Mouse (Mus musculus): ENCODE measurements at regions not wholly inside any gene's neighbourhood (a gene's known extent, or its start where the extent isn't known, plus 50 kb on each side); places are given as distances from the start of the nearest gene placed in this dataset.

GRCm38 (mm10) chr13:31477171-31477867 is 78.6 kb upstream of the Foxq1 start:
- DNase-seq (ENCODE audit: low spot score) = no peak
- Histone ChIP-seq H3K4me3 (ENCODE audit: low read depth, low read length) (no peak overlapping the region), H3K4me2 (ENCODE audit: low read depth, low read length) (no peak overlapping the region)

GRCm38 (mm10) chr13:31481105-31481844 is 74.7 kb upstream of the Foxq1 start:
- Histone ChIP-seq H3K9ac (replicated peaks; ENCODE audit: low read length) (no peak overlapping the region), H3K9me3 (replicated peaks; ENCODE audit: control insufficient read depth, low read length) (no peaks in the 10 kb centered on the region), H3K4me1 (ENCODE audit: control insufficient read depth, insufficient read depth, low read length) (no peaks in the 10 kb centered on the region), H3K27me3 (ENCODE audit: control insufficient read depth, insufficient read depth, low read length) (no peaks in the 10 kb centered on the region), H3K4me2 (ENCODE audit: low read depth, low read length) (no peak overlapping the region), H3K27ac (replicated peaks; ENCODE audit: low read depth, low read length) (no peak overlapping the region), H3K4me3 (ENCODE audit: low read depth, low read length) (no peak overlapping the region), H3K36me3 (replicated peaks; ENCODE audit: control insufficient read depth, insufficient read depth, low read depth, low read length) (no peaks in the 10 kb centered on the region)
- WGBS = 78% methylated on average over 7 of the region's 7 CpGs
- ATAC-seq (replicated peaks; ENCODE audit: insufficient number of reproducible peaks, low FRiP score, low TSS enrichment, low read depth) = no peak
- no peak for DNase-seq (ENCODE audit: low spot score)

More at GRCm38 (mm10) chr13:31477171-31477867, 78.6 kb upstream of the Foxq1 start:
- Histone ChIP-seq H3K4me1 (ENCODE audit: control insufficient read depth, insufficient read depth, low read length) (no peaks in the 10 kb centered on the region), H3K9ac (replicated peaks; ENCODE audit: low read length) (no peak overlapping the region), H3K27me3 (ENCODE audit: control insufficient read depth, insufficient read depth, low read length) (no peaks in the 10 kb centered on the region), H3K9me3 (replicated peaks; ENCODE audit: control insufficient read depth, low read length) (no peaks in the 10 kb centered on the region), H3K36me3 (replicated peaks; ENCODE audit: control insufficient read depth, insufficient read depth, low read depth, low read length) (no peaks in the 10 kb centered on the region), H3K27ac (replicated peaks; ENCODE audit: low read depth, low read length) (no peak overlapping the region)
- 42% methylated on average over 1 of the region's 1 CpGs for WGBS
- ATAC-seq (replicated peaks; ENCODE audit: insufficient number of reproducible peaks, low FRiP score, low TSS enrichment, low read depth) = no peak

- H3K27me3 ChIP-seq (ENCODE audit: control insufficient read depth, insufficient read depth, low read length) = no peaks in the 10 kb centered on the region
- ATAC-seq (replicated peaks; ENCODE audit: insufficient number of reproducible peaks, low FRiP score, low TSS enrichment, low read depth) (no peak), DNase-seq (ENCODE audit: low spot score) (no peak)
- H3K9me3 ChIP-seq (replicated peaks; ENCODE audit: control insufficient read depth, low read length) = no peaks in the 10 kb centered on the region
- H3K9ac ChIP-seq (replicated peaks; ENCODE audit: low read length) = no peak overlapping the region
- 88% methylated on average over 3 of the region's 3 CpGs for WGBS
- no peaks in the 10 kb centered on the region for H3K36me3 ChIP-seq (replicated peaks; ENCODE audit: control insufficient read depth, insufficient read depth, low read depth, low read length)
- no peaks in the 10 kb centered on the region for H3K4me1 ChIP-seq (ENCODE audit: control insufficient read depth, insufficient read depth, low read length)
- no peak overlapping the region for H3K4me2 ChIP-seq (ENCODE audit: low read depth, low read length)
- H3K4me3 ChIP-seq (ENCODE audit: low read depth, low read length) = no peak overlapping the region
- H3K27ac ChIP-seq (replicated peaks; ENCODE audit: low read depth, low read length) = no peak overlapping the region
These were observed 69.6 kb upstream of the Foxq1 start for GRCm38 (mm10) chr13:31486373-31486772.

GRCm38 (mm10) chr13:31488186-31488585 is 67.7 kb upstream of the Foxq1 start:
- Histone ChIP-seq H3K9ac (replicated peaks; ENCODE audit: low read length) (no peak overlapping the region), H3K4me3 (ENCODE audit: low read depth, low read length) (no peak overlapping the region), H3K4me2 (ENCODE audit: low read depth, low read length) (no peak overlapping the region), H3K36me3 (replicated peaks; ENCODE audit: control insufficient read depth, insufficient read depth, low read depth, low read length) (no peaks in the 10 kb centered on the region), H3K27me3 (ENCODE audit: control insufficient read depth, insufficient read depth, low read length) (no peaks in the 10 kb centered on the region), H3K9me3 (replicated peaks; ENCODE audit: control insufficient read depth, low read length) (no peaks in the 10 kb centered on the region), H3K4me1 (ENCODE audit: control insufficient read depth, insufficient read depth, low read length) (no peaks in the 10 kb centered on the region), H3K27ac (replicated peaks; ENCODE audit: low read depth, low read length) (no peak overlapping the region)
- DNase-seq (ENCODE audit: low spot score) = no peak
- ATAC-seq (replicated peaks; ENCODE audit: insufficient number of reproducible peaks, low FRiP score, low TSS enrichment, low read depth) = no peak

GRCm38 (mm10) chr13:31503191-31503590 is 52.7 kb upstream of the Foxq1 start:
- Histone ChIP-seq H3K4me3 (ENCODE audit: low read depth, low read length) (no peak overlapping the region), H3K27ac (replicated peaks; ENCODE audit: low read depth, low read length) (no peak overlapping the region), H3K4me2 (ENCODE audit: low read depth, low read length) (no peak overlapping the region), H3K9me3 (replicated peaks; ENCODE audit: control insufficient read depth, low read length) (no peaks in the 10 kb centered on the region), H3K9ac (replicated peaks; ENCODE audit: low read length) (no peak overlapping the region), H3K4me1 (ENCODE audit: control insufficient read depth, insufficient read depth, low read length) (no peaks in the 10 kb centered on the region), H3K27me3 (ENCODE audit: control insufficient read depth, insufficient read depth, low read length) (no peaks in the 10 kb centered on the region), H3K36me3 (replicated peaks; ENCODE audit: control insufficient read depth, insufficient read depth, low read depth, low read length) (no peaks in the 10 kb centered on the region)
- no peak for DNase-seq (ENCODE audit: low spot score)
- WGBS = 91% methylated on average over 10 of the region's 10 CpGs
- no peak for ATAC-seq (replicated peaks; ENCODE audit: insufficient number of reproducible peaks, low FRiP score, low TSS enrichment, low read depth)

GRCm38 (mm10) chr13:31503832-31504231 is 52.1 kb upstream of the Foxq1 start:
- 83% methylated on average over 11 of the region's 11 CpGs for WGBS
- no peak overlapping the region for H3K9ac ChIP-seq (replicated peaks; ENCODE audit: low read length)
- no peak overlapping the region for H3K4me2 ChIP-seq (ENCODE audit: low read depth, low read length)
- DNase-seq (ENCODE audit: low spot score) (no peak), ATAC-seq (replicated peaks; ENCODE audit: insufficient number of reproducible peaks, low FRiP score, low TSS enrichment, low read depth) (no peak)
- H3K36me3 ChIP-seq (replicated peaks; ENCODE audit: control insufficient read depth, insufficient read depth, low read depth, low read length) = no peaks in the 10 kb centered on the region
- H3K9me3 ChIP-seq (replicated peaks; ENCODE audit: control insufficient read depth, low read length) = no peaks in the 10 kb centered on the region
- H3K4me3 ChIP-seq (ENCODE audit: low read depth, low read length) = no peak overlapping the region
- no peaks in the 10 kb centered on the region for H3K4me1 ChIP-seq (ENCODE audit: control insufficient read depth, insufficient read depth, low read length)
- no peaks in the 10 kb centered on the region for H3K27me3 ChIP-seq (ENCODE audit: control insufficient read depth, insufficient read depth, low read length)
- no peak overlapping the region for H3K27ac ChIP-seq (replicated peaks; ENCODE audit: low read depth, low read length)

- ATAC-seq (replicated peaks; ENCODE audit: insufficient number of reproducible peaks, low FRiP score, low TSS enrichment, low read depth) (0 out of 2 replicates have a peak, but pooled peaks have one; percentile 14), DNase-seq (ENCODE audit: low spot score) (peak; percentile 32)
- Histone ChIP-seq H3K9ac (replicated peaks; ENCODE audit: low read length) (no peak overlapping the region), H3K4me2 (ENCODE audit: low read depth, low read length) (no peak overlapping the region), H3K27ac (replicated peaks; ENCODE audit: low read depth, low read length) (no peak overlapping the region), H3K9me3 (replicated peaks; ENCODE audit: control insufficient read depth, low read length) (no peaks in the 10 kb centered on the region), H3K27me3 (ENCODE audit: control insufficient read depth, insufficient read depth, low read length) (no peaks in the 10 kb centered on the region), H3K36me3 (replicated peaks; ENCODE audit: control insufficient read depth, insufficient read depth, low read depth, low read length) (no peaks in the 10 kb centered on the region), H3K4me1 (ENCODE audit: control insufficient read depth, insufficient read depth, low read length) (no peaks in the 10 kb centered on the region), H3K4me3 (ENCODE audit: low read depth, low read length) (no peak overlapping the region)
- 89% methylated on average over 6 of the region's 7 CpGs for WGBS
These were observed 51.6 kb upstream of the Foxq1 start for GRCm38 (mm10) chr13:31504316-31504715.

GRCm38 (mm10) chr13:31505386-31505785 is 50.5 kb upstream of the Foxq1 start:
- ATAC-seq (replicated peaks; ENCODE audit: insufficient number of reproducible peaks, low FRiP score, low TSS enrichment, low read depth) (no peak), DNase-seq (ENCODE audit: low spot score) (no peak)
- WGBS = 89% methylated on average over 10 of the region's 10 CpGs
- no peak overlapping the region for H3K9ac ChIP-seq (replicated peaks; ENCODE audit: low read length)
- H3K4me2 ChIP-seq (ENCODE audit: low read depth, low read length) = no peak overlapping the region
- H3K27ac ChIP-seq (replicated peaks; ENCODE audit: low read depth, low read length) = no peak overlapping the region
- H3K4me1 ChIP-seq (ENCODE audit: control insufficient read depth, insufficient read depth, low read length) = no peaks in the 10 kb centered on the region
- no peaks in the 10 kb centered on the region for H3K36me3 ChIP-seq (replicated peaks; ENCODE audit: control insufficient read depth, insufficient read depth, low read depth, low read length)
- no peaks in the 10 kb centered on the region for H3K9me3 ChIP-seq (replicated peaks; ENCODE audit: control insufficient read depth, low read length)
- no peaks in the 10 kb centered on the region for H3K27me3 ChIP-seq (ENCODE audit: control insufficient read depth, insufficient read depth, low read length)
- H3K4me3 ChIP-seq (ENCODE audit: low read depth, low read length) = no peak overlapping the region

Measured in embryonic facial prominence, embryonic 11.5 days (tissue).